Mouse (Mus musculus): ENCODE results near the gene Dusp1.
A peak's percentile ranks its signal among the peaks of the same experiment; 100 is the strongest.

Dusp1 gene

GRCm38 (mm10) chr17:26524801-26525200 is 37.1 kb downstream of the Dusp1 start:
- DNase-seq (ENCODE audit: low spot score) = no peak

- DNase-seq (ENCODE audit: low spot score) = no peak
These were observed 37.6 kb downstream of the Dusp1 start for GRCm38 (mm10) chr17:26524316-26524715.

- DNase-seq (ENCODE audit: low spot score) = no peak
These were observed 39.2 kb downstream of the Dusp1 start for GRCm38 (mm10) chr17:26522711-26523110.

GRCm38 (mm10) chr17:26518306-26518705 is 43.6 kb downstream of the Dusp1 start:
- DNase-seq (ENCODE audit: low spot score) = no peak

GRCm38 (mm10) chr17:26515675-26516074 is 46.3 kb downstream of the Dusp1 start:
- DNase-seq (ENCODE audit: low spot score) = no peak

GRCm38 (mm10) chr17:26514581-26515030 is 47.3 kb downstream of the Dusp1 start:
- peak; percentile 94 for DNase-seq (ENCODE audit: low spot score)

- DNase-seq (ENCODE audit: low spot score) = no peak
These were observed 48.3 kb downstream of the Dusp1 start for GRCm38 (mm10) chr17:26513459-26514290.

- DNase-seq (ENCODE audit: low spot score) = no peak
These were observed 49.0 kb downstream of the Dusp1 start for GRCm38 (mm10) chr17:26512961-26513360.

GRCm38 (mm10) chr17:26511816-26512774 is 49.8 kb downstream of the Dusp1 start:
- DNase-seq (ENCODE audit: low spot score) = no peak

- DNase-seq (ENCODE audit: low spot score) = no peak
These were observed 50.7 kb downstream of the Dusp1 start for GRCm38 (mm10) chr17:26511256-26511655.

GRCm38 (mm10) chr17:26510146-26511045 is 51.5 kb downstream of the Dusp1 start:
- no peak for DNase-seq (ENCODE audit: low spot score)

GRCm38 (mm10) chr17:26508961-26509771 is 52.8 kb downstream of the Dusp1 start:
- DNase-seq (ENCODE audit: low spot score) = peak; percentile 88

- peak; percentile 97 for DNase-seq (ENCODE audit: low spot score)
These were observed 53.5 kb downstream of the Dusp1 start for GRCm38 (mm10) chr17:26508345-26508960.

- DNase-seq (ENCODE audit: low spot score) = peak; percentile 55
These were observed 54.0 kb downstream of the Dusp1 start for GRCm38 (mm10) chr17:26507966-26508344.

- DNase-seq (ENCODE audit: low spot score) = peak; percentile 27
These were observed 54.7 kb downstream of the Dusp1 start for GRCm38 (mm10) chr17:26506997-26507871.

- peak; percentile 41 for DNase-seq (ENCODE audit: low spot score)
These were observed 55.8 kb downstream of the Dusp1 start for GRCm38 (mm10) chr17:26506031-26506641.

GRCm38 (mm10) chr17:26505181-26505581 is 56.7 kb downstream of the Dusp1 start:
- peak; percentile 26 for DNase-seq (ENCODE audit: low spot score)

GRCm38 (mm10) chr17:26503981-26504671 is 57.8 kb downstream of the Dusp1 start:
- no peak for DNase-seq (ENCODE audit: low spot score)
